Mouse (Mus musculus) liver, postnatal 0 days (tissue): Measurements from ENCODE around the gene Araf. TPM values are rescaled to one million over a fixed set of nuclear protein-coding genes. Genes with fewer than 3 reads are reported as not detected.

Experiments used
- ATAC-seq: fragments of 200-750 bp; cut with Nextera tagmentation; 2 replicates; pipeline ENCODE4 v1.8.0; 2017; ENCODE audit warnings: mild to moderate bottlenecking, moderate library complexity
- DNase-seq: peaks from one replicate; pipeline ENCODE4 v3.0.0-alpha.2; 2016
- H3K27ac ChIP-seq: fragments of 300-500 bp; sonication (generic); 2 replicates; pipeline ENCODE4 v1.5.1; 2014; ENCODE audit warnings: antibody characterized with exemption, moderate library complexity, mild to moderate bottlenecking, low read depth
- H3K27me3 ChIP-seq: fragments of 300-500 bp; sonication (generic); 2 replicates; pipeline ENCODE4 v1.6.1; 2014; ENCODE audit warnings: low read length, control low read depth, mixed read lengths; ENCODE audit not compliant: insufficient read depth
- H3K36me3 ChIP-seq: fragments of 300-500 bp; sonication (generic); replicated peaks from 2 replicates; pipeline ENCODE4 v1.6.1; 2014; ENCODE audit warnings: mild to moderate bottlenecking, control low read depth, low read length, moderate library complexity, mixed read lengths; ENCODE audit not compliant: insufficient read depth
- H3K4me1 ChIP-seq: fragments of 300-500 bp; sonication (generic); 2 replicates; pipeline ENCODE4 v1.6.1; 2014; ENCODE audit warnings: antibody characterized with exemption, mild to moderate bottlenecking, control low read depth; ENCODE audit not compliant: insufficient read depth
- H3K4me2 ChIP-seq: fragments of 300-500 bp; sonication (generic); 2 replicates; pipeline ENCODE4 v1.6.1; 2014; ENCODE audit warnings: low read depth, mild to moderate bottlenecking, low read length, moderate library complexity, mixed read lengths
- H3K4me3 ChIP-seq: fragments of 300-500 bp; sonication (generic); 2 replicates; pipeline ENCODE4 v1.5.1; 2014; ENCODE audit warnings: low read depth, low read length
- H3K9ac ChIP-seq: fragments of 300-500 bp; sonication (generic); replicated peaks from 2 replicates; pipeline ENCODE4 v1.6.1; 2014; ENCODE audit warnings: mild to moderate bottlenecking, moderate library complexity
- H3K9me3 ChIP-seq: fragments of 300-500 bp; sonication (generic); 2 replicates; pipeline ENCODE4 v1.6.1; 2016; ENCODE audit warnings: mild to moderate bottlenecking, control low read depth, low read length, mixed read lengths
- CTCF ChIP-seq: sonication (generic); IDR thresholded peaks from 2 replicates; pipeline ENCODE4 v1.5.1; 2016; ENCODE audit warnings: antibody characterized with exemption, low read depth
- EP300 ChIP-seq: IDR thresholded peaks from 2 replicates; pipeline ENCODE4 v1.6.1; 2016; ENCODE audit warnings: antibody characterized with exemption, low read depth, mild to moderate bottlenecking
- WGBS: fragments of 180-500 bp; shearing (Covaris S2); extraction: QIAGEN DNeasy Blood & Tissue Kit; methylation state at CpG from one replicate; pipeline ENCODE4 v1.1.7; 2014; ENCODE audit not compliant: insufficient replicate concordance; 5-methylcytosine and 5-hydroxymethylcytosine counted together
- polyA plus RNA-seq: library from polyadenylated mRNA; unstranded; fragments of >200 nt; fragmentation: Nextera tagmentation; extraction: Ambion mirVana; gene quantifications from 2 replicates; pipeline ENCODE4 v1.2.1, GENCODE M21; 2015

Gene Araf
- polyA plus RNA-seq, 1 experiment from 2014 or later: 37.5 TPM

GRCm38 (mm10) chrX:20862105-20863065 lies 64.8 kb downstream of the Araf start:
- no peak overlapping the region for H3K9ac ChIP-seq
- TF ChIP-seq EP300: no peak
- no peak for TF ChIP-seq CTCF
- no peaks in the 10 kb centered on the region for H3K9me3 ChIP-seq
- H3K27me3 ChIP-seq: no peaks in the 10 kb centered on the region
- 45% methylated on average over 20 of the region's 29 CpGs for WGBS
- 0 out of 2 replicates have a peak, but pooled peaks cover 2% of the 10 kb centered on the region for H3K4me1 ChIP-seq
- DNase-seq (peak; percentile 18), ATAC-seq (0 out of 2 replicates have a peak, but pooled peaks have one; percentile 27)
- 0 out of 2 replicates have a peak, but pooled peaks cover 2% of the 10 kb centered on the region for H3K36me3 ChIP-seq
- no peak overlapping the region for H3K4me3 ChIP-seq
- peak overlapping the region; percentile 40 for H3K4me2 ChIP-seq
- no peak overlapping the region for H3K27ac ChIP-seq

DNA sequence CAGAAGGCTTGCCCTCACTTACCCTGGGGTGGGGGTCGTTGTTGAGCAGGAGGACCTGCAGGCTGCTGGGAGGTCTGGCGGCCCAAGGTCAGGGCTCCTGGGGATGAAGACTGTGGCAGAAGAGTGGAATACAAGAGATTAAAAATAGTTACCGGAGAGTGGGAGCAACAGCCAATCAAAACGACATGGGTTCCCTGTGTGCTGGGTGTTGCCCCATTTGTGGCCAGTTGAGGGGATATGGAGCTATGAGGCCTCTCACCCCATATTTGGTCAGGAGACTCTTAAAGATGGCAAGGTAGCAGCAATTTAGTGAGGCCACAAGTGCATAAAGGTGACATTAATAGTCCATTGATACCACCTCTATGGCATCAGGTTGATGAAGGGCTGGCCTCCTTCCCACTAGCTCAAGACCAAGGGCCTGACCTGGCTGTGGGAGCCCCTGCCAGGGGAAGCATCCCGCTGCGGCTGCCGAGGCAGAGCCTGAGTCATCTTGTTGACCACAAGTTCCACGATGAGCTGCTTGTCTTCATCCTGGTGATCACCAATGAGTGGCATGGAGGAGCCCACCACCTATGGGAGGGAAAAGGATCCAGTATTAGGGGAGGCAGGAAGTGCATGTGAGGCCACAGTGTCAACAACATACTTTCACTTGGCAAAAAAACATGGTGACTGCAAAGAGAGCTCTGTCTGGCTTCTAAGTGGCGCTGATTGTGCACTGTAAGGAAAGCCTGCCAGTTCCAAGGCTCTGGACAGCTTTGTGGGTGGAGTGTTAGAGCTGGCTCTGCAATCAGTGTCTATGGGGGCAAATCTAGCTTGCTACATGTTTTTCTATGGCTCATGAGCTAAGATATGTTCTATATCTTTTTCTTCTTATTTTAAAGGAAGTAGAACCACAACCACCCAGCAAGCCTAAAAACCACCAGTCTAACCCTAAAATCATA lies 65.8 kb downstream of the Araf start:
- DNase-seq (no peak), ATAC-seq (no peak)
- Histone ChIP-seq H3K36me3 (no peaks in the 10 kb centered on the region), H3K27me3 (no peaks in the 10 kb centered on the region), H3K4me1 (0 out of 2 replicates have a peak, but pooled peaks cover 2% of the 10 kb centered on the region), H3K4me3 (no peak overlapping the region), H3K27ac (no peak overlapping the region), H3K9ac (no peak overlapping the region), H3K4me2 (no peak overlapping the region), H3K9me3 (no peaks in the 10 kb centered on the region)
- WGBS: 59% methylated on average over 9 of the region's 9 CpGs
- TF ChIP-seq CTCF: no peak
- TF ChIP-seq EP300: no peak

DNA sequence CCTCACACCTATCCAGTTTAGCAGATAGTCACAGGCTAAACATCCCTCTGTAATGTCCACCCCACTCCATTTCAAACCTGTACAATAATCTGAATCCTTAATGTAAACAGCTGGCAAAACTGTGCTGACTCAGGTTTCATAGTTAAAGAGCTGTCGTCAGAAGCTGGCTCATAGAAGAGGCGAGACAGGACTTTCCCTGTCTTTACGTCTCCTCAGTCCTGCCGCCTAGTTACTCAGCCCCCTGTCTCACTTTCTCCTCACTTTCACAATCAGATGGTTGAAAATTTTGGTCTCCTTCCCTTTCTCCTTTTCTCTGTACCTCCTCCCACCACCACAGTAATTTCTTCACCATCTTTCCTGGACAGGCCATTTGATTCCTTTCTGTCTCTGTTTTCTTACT lies 70.5 kb downstream of the Araf start:
- H3K4me3 ChIP-seq: no peak overlapping the region
- no peak overlapping the region for H3K27ac ChIP-seq
- WGBS: 64% methylated on average over 4 of the region's 4 CpGs
- no peak for TF ChIP-seq EP300
- no peak for TF ChIP-seq CTCF
- DNase-seq: no peak
- no peaks in the 10 kb centered on the region for H3K36me3 ChIP-seq
- no peaks in the 10 kb centered on the region for H3K4me1 ChIP-seq
- ATAC-seq: no peak
- H3K9me3 ChIP-seq: no peaks in the 10 kb centered on the region
- H3K4me2 ChIP-seq: no peak overlapping the region
- H3K9ac ChIP-seq: no peak overlapping the region
- H3K27me3 ChIP-seq: no peaks in the 10 kb centered on the region

DNA sequence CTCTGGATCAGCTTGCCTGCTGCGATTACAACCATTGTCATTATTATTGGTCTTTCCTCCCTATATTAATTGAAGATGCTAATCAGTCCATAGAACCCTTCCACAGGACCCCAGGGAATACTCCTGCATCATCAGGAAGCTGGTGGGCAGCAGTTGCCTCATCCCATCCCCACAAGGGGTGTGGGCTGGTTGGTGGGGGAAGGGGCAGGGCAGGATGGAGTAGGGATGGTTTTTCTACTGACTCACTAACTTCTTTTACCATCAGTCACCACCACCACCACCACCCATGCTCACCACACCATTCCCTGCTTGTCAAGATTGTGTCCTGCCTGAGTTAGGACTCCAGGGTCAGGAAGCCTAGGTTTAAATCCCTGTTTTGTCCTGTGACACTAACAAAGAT lies 71.6 kb downstream of the Araf start:
- Histone ChIP-seq H3K9ac (no peak overlapping the region), H3K27me3 (no peaks in the 10 kb centered on the region)

DNA sequence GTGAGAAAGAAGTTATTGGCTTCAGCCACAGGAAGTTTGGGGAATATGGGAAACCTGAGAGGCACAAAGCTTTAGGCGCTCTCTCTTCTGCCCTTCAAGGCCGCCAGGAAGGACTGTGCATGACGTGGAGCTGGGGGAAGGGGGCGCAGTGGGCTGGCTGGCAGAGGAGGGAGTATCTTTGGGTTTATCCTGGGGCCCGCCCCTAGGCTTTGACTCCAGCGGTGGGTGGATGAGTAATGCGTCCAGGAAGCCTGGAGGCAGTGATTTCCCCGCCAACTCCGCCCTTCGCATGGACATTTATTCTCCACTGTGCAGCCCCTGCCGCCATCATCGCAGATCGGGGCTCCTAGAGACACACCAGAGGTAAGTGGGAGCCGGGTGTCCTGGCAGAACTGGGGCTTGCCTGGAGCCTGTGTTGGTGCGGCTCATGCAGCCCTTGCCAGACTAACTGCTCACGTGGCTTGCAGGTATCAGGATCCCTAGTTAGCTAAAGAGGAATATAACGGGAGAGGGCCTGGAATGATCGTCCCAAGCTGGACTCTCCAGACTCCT lies 72.4 kb downstream of the Araf start, which contains the start of gene Timp1:
Gene Timp1 (plus strand): TSS at position 205 of the 552 bp plus-strand sequence.
- DNase-seq: peak; percentile 29
- no peak within 1 kb of the TSS for H3K27ac ChIP-seq
- WGBS: 13% methylated on average over 18 of the region's 18 CpGs
- peak; percentile 47; the same call in 1 of the 2 replicates for ATAC-seq
- H3K36me3 ChIP-seq: no peaks in the 10 kb centered on the region
- H3K4me3 ChIP-seq: no peak within 1 kb of the TSS
- H3K9ac ChIP-seq: peak within 1 kb of the TSS; percentile 21; the same call in 1 of the 2 replicates
- H3K27me3 ChIP-seq: no peaks in the 10 kb centered on the region
- no peaks in the 10 kb centered on the region for H3K9me3 ChIP-seq
- peak within 1 kb of the TSS; percentile 50 for H3K4me2 ChIP-seq
- H3K4me1 ChIP-seq: no peaks in the 10 kb centered on the region
- TF ChIP-seq EP300: no peak

More for the DNA sequence above, 71.6 kb downstream of the Araf start:
- Histone ChIP-seq H3K4me2 (no peak overlapping the region), H3K4me1 (no peaks in the 10 kb centered on the region), H3K36me3 (no peaks in the 10 kb centered on the region), H3K27ac (no peak overlapping the region), H3K9me3 (no peaks in the 10 kb centered on the region), H3K4me3 (no peak overlapping the region)
- 78% methylated on average over 1 of the region's 1 CpGs for WGBS
- ATAC-seq (no peak), DNase-seq (no peak)
- no peak for TF ChIP-seq CTCF
- TF ChIP-seq EP300: no peak
